Mouse (Mus musculus) subcutaneous adipose tissue, adult 2 months (tissue): ENCODE results near the gene Tmem42. TPM values are rescaled to one million over a fixed set of nuclear protein-coding genes. Genes with fewer than 3 reads are reported as not detected.

ENCODE experiments used
- polyA plus RNA-seq: library from polyadenylated mRNA; depleted of rRNA; stranded (reverse); fragments of >200 nt; gene quantifications from 2 replicates; pipeline ENCODE4 v1.2.3, GENCODE M21; 2012; ENCODE audit warnings: low replicate concordance; rRNA removed

Tmem42 gene
- 15.7 and 18.2 TPM in 2 replicates for polyA plus RNA-seq

DNA sequence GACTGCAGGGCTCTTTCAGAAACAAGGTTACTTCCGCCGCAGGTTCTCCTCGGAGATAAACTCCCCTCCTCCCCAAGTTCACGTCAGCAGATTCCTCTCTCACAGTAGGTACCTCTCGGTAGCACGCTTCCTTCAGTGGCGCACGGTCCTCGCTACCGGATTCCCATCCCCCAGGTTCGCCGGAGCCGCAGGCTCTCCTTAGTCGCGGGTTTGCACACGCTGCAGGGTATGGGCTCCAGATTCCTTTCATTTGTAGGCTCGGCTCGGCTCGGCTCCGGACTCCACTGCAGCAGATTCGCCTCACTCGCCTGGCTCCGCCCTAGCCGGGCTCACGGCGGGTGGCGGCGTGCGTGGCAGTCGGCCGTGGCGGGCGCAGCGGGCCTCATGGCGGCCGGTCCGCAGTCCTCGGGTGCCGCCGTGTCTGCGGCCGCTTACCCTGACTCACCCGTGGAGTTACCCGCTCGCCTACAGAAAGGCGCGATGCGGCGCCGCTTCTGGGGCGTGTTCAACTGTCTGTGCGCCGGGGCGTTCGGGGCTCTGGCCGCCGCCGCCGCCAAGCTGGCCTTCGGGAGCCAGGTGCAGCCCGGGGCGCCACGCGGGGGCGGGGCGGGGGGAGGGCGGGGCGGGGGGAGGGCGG, at the start of gene Tmem42:
Gene Tmem42, plus strand, starts transcription at position 332 of the 637 bp plus-strand sequence.

GRCm38 (mm10) chr9:123034426-123034825, 13.3 kb downstream of the Tmem42 start, which contains the start of gene Tgm4:
TSS of gene Tgm4 (plus strand) at chr9:123034726.

Other genes starting within 250 kb of the Tmem42 start
- 6.0 and 6.1 TPM in 2 replicates for gene Tcaim, start 215.8 kb upstream of the Tmem42 start, polyA plus RNA-seq
- gene Gm35549, start 177.3 kb upstream of the Tmem42 start, polyA plus RNA-seq: not detected in 2 replicates
- gene Zfp445, start 155.3 kb upstream of the Tmem42 start, polyA plus RNA-seq: 33.8 and 62.7 TPM in 2 replicates
- gene Zkscan7, start 135.6 kb upstream of the Tmem42 start, polyA plus RNA-seq: 2.6 and 6.5 TPM in 2 replicates
- 0.67 and 2.4 TPM in 2 replicates for gene Zfp105, start 98.3 kb upstream of the Tmem42 start, polyA plus RNA-seq
- gene 1110059G10Rik, start 70.3 kb upstream of the Tmem42 start, polyA plus RNA-seq: 2.9 and 3.2 TPM in 2 replicates
- 0.69 and 9.7 TPM in 2 replicates for gene Kif15, start 70.3 kb upstream of the Tmem42 start, polyA plus RNA-seq
- 0.20 and 0.31 TPM in 2 replicates for gene Tgm4, start 13.4 kb downstream of the Tmem42 start, polyA plus RNA-seq
- 94.7 and 175 TPM in 2 replicates for gene Zdhhc3, start 91.9 kb downstream of the Tmem42 start, polyA plus RNA-seq
- 25.1 and 33.1 TPM in 2 replicates for gene Exosc7, start 91.9 kb downstream of the Tmem42 start, polyA plus RNA-seq
- 228 and 407 TPM in 2 replicates for gene Clec3b, start 129.6 kb downstream of the Tmem42 start, polyA plus RNA-seq
- gene Cdcp1, start 194.7 kb downstream of the Tmem42 start, polyA plus RNA-seq: 0.03 and 12.1 TPM in 2 replicates
- gene Tmem158, start 239.4 kb downstream of the Tmem42 start, polyA plus RNA-seq: 7.4 and 36.0 TPM in 2 replicates